Mouse (Mus musculus): ENCODE results near the gene Gm42417.

Gm42417 gene

DNA sequence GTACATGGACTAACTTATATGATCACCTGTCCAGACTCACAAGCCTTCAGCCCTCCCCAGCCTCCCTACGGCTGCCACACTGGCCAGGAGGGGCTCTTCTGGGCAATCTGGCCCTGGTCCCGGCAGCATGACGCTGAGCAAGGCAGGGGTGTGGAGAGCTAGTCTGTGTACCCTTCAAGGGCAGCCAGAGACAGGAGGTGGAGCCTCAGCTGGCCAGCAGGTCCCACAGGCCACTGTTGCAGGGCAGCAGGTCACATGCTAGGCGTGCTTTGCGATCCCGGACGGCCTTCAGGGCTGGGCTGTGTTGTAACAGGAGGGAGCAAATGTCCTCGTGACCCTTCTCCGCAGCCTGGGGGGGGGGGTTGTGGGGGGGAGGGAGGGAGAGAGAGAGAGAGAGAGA lies at the start of gene Gm42417:
TSS of gene Gm42417 (minus strand) at position 244 of the 400 bp plus-strand sequence.
- ATAC-seq (ENCODE audit: insufficient number of reproducible peaks, low FRiP score, low TSS enrichment), result no peak

DNA sequence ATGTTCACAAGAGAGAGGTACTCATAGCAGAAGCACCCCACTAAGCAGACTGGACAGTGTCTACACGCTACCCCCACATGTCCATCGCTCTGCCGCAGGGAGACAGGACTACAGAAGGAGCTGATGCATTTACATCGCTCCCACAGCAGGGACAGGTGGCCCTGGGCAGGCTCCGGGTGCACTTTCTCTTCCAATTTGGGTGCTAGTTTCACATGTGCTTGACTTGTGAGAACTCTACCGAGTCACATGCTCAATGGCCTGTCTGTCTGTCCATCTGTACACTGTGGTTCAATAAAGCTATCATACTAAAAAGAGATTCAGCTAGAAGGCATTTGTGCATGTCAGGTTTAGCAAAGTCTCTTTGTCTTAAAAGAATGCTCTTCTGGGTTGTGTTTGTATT lies 48.6 kb upstream of the Gm42417 start:
- ATAC-seq (ENCODE audit: insufficient number of reproducible peaks, low FRiP score, low TSS enrichment), result no peak

DNA sequence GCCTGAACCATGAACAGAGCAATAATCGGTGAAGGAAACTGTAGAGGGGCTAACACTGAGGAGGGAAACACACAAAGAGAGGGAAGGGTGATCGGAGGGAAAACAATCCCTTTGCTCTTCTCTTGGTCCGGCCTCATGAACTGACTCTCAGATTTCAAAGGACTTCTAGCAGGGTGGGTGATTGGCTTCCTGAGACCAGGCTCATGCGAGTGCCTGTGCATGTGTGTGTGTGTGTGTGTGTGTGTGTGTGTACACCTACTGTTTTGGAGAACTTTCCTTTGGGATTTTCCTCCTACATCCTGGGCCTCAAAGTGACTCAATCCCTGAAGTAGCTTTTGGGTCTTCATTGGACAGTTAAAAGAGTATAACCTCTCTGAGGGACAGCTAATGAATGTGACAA lies 47.1 kb upstream of the Gm42417 start:
- ATAC-seq (ENCODE audit: insufficient number of reproducible peaks, low FRiP score, low TSS enrichment), result no peak

DNA sequence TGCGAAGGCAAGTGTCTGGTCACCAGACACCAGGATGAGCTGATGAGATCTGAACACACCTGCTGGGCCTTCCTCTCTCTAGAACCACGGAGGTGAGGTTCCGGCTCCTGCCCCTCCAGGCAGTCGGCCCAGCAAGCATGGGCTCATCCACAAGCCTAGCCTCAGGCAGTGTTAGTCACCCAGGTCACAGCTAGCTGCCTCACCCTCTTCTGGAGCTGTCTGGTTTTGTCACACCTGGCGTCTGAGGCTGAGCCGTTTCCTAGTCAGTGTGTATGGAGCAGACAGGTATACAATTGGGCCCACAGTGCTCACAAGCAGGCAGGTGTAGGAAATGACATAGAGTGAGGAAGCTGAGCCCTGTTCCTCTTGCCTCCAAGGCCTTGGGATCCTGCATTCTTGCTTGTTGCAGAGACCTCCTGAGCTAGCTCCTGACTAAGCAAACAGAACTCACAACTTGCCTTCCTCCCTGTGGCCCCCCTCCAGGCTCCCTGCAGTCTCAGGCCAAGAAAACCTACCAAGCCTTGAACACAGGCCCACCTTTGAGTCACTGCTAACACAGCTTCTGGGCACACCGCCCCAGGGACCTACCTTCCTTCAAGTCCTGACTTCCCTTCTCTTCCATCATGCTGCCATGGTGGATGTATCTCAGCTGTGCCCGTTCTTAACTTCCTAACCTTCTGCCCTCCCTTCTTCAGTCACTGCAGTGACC lies 44.3 kb upstream of the Gm42417 start:
- no peak for ATAC-seq (ENCODE audit: insufficient number of reproducible peaks, low FRiP score, low TSS enrichment)

DNA sequence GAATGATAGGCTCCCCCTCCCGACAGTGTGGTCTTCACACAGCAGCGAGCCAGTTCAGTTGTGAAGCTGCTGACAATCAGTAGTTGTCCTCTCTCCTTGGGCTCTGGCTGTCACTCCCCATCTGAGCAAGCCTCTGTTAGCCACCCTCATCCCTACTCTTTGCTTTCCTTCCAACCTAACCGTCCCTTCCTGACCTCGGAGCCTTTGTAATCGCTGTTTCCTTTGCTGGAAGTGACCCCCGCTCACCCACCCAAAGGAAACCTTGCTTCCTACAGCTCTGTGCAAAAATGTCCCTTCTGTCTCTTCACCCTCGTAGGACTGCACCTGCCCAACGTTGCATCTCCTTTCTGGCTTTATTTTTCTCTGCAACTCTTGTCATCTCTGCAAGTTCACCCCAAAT lies 43.0 kb upstream of the Gm42417 start:
- no peak for ATAC-seq (ENCODE audit: insufficient number of reproducible peaks, low FRiP score, low TSS enrichment)

- no peak for ATAC-seq (ENCODE audit: insufficient number of reproducible peaks, low FRiP score, low TSS enrichment)
These were observed 42.0 kb upstream of the Gm42417 start for GRCm38 (mm10) chr1:36581260-36581659.

- ATAC-seq (ENCODE audit: insufficient number of reproducible peaks, low FRiP score, low TSS enrichment), result peak; percentile 60
These were observed 41.4 kb upstream of the Gm42417 start for GRCm38 (mm10) chr1:36580384-36581207.

GRCm38 (mm10) chr1:36579974-36580383 lies 40.8 kb upstream of the Gm42417 start:
- no peak for ATAC-seq (ENCODE audit: insufficient number of reproducible peaks, low FRiP score, low TSS enrichment)

DNA sequence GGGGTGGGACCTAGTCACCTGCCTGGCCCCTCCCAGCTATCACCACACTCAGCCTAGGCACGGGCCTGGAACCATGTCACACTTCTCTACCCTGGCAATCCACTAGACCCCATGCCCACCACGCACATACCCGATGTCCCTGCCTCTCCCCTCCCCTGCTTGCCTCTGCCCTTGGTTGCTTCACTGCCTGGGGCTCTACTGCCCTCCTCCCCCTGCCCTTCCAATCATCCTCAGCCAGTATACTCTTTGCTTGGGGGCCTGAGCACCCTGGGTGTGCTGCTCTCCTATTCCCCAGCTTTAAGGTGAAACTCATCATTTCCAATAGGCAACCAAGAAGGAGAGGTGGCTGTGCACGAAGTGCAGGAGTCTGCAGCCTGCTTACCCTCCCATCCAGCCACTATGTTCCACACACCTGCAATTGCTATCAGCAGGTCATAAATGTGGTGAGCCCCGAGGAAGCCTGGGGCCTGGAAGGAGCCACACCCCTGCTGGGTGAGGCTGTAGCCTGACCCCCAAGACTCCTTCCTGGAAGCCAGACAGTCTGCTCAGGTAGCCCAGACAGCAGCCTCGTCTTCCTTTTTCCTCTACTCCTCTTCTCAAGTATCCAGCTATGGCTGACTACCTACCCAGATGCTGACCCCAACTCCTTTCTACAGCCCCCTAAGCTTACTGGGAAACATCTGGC lies 37.9 kb upstream of the Gm42417 start:
- ATAC-seq (ENCODE audit: insufficient number of reproducible peaks, low FRiP score, low TSS enrichment), result no peak

- no peak for ATAC-seq (ENCODE audit: insufficient number of reproducible peaks, low FRiP score, low TSS enrichment)
These were observed 36.1 kb upstream of the Gm42417 start for GRCm38 (mm10) chr1:36575347-36575746.

GRCm38 (mm10) chr1:36574196-36574955 lies 35.1 kb upstream of the Gm42417 start:
- no peak for ATAC-seq (ENCODE audit: insufficient number of reproducible peaks, low FRiP score, low TSS enrichment)

DNA sequence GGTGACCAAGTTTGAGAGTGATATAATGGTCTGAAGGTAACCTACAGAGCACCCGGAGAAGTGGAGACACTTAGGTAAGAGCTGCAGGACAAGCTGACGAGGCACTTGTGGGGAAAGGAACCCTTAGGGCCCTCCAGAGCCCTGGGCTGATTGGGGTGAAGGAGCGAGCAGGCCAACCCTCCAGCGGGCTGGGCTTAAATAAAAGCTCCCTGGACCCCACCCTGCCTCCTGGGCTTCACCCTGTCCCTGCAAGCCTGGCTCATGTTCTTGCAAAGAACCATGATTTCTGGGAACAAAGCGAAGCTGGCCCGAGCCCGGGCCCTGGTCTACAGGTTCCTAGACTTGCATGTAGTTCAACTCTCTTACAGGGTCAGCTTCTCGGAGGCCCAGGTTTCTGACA lies 34.3 kb upstream of the Gm42417 start:
- ATAC-seq (ENCODE audit: insufficient number of reproducible peaks, low FRiP score, low TSS enrichment), result no peak

GRCm38 (mm10) chr1:36572709-36573108 lies 33.5 kb upstream of the Gm42417 start:
- ATAC-seq (ENCODE audit: insufficient number of reproducible peaks, low FRiP score, low TSS enrichment), result no peak

DNA sequence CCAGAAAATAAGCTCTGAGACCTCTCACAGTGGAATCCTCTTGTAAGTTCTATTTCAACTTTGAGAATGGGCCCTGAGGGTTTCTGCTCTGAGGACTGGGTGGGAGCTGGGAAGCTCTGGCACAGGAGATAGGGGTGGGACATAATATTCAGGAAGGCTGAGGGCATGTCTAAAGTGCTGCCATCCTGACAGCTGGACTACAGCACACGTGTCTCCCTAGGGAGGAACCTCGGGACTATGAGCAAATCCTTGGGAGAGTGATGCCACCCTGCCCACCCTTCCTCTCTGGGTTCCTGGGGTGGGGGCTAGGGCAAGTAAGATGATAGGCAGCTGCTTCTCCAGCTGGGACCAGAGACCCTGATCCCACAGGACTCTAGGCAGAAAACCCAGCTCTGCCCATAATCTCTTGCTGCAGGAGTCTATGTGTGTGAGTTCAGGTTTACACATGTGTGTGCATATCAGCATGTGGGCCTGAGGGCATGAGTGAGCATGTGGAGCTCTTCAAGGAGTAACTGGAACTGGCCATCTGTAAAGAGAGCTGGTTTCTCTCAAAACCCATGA lies 33.0 kb upstream of the Gm42417 start:
- no peak for ATAC-seq (ENCODE audit: insufficient number of reproducible peaks, low FRiP score, low TSS enrichment)

GRCm38 (mm10) chr1:36571627-36572026 lies 32.4 kb upstream of the Gm42417 start:
- no peak for ATAC-seq (ENCODE audit: insufficient number of reproducible peaks, low FRiP score, low TSS enrichment)

DNA sequence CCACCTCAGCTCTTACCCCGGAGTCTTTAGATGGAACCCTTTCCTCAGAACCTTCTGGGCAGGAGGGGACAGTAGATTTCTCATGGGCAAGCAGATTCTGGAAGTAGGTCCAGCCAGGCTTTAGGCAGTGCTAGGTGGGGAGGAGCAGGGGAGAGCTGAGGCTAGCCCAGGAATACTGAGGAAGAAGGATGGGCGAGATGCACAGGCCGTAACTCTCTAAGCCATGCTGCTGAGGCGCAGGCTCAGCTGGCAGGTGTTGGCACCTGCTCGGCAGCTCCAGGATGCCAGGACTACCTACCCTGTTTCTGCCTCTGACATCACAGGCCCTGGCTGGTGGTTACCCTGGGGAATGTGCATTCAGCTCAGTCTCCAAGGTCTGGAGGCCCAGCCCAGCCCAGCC lies 31.1 kb upstream of the Gm42417 start:
- no peak for ATAC-seq (ENCODE audit: insufficient number of reproducible peaks, low FRiP score, low TSS enrichment)

- ATAC-seq (ENCODE audit: insufficient number of reproducible peaks, low FRiP score, low TSS enrichment), result no peak
These were observed 30.6 kb upstream of the Gm42417 start for GRCm38 (mm10) chr1:36569694-36570276.

- no peak for ATAC-seq (ENCODE audit: insufficient number of reproducible peaks, low FRiP score, low TSS enrichment)
These were observed 29.5 kb upstream of the Gm42417 start for GRCm38 (mm10) chr1:36568776-36569175.

- no peak for ATAC-seq (ENCODE audit: insufficient number of reproducible peaks, low FRiP score, low TSS enrichment)
These were observed 28.8 kb upstream of the Gm42417 start for GRCm38 (mm10) chr1:36567818-36568603.
